Mouse (Mus musculus): ENCODE measurements around the gene Gm5105.

GRCm38 (mm10) chr3:138071004-138071403 lies 3.8 kb upstream of the Gm5105 start:
- TF ChIP-seq FLI1 (IDR thresholded peaks at IDR 0.05; ENCODE audit: low read length) (no peak), GATA1 (IDR thresholded peaks at IDR 0.05; ENCODE audit: borderline replicate concordance, low read length) (no peak)
